Mouse (Mus musculus) thymus, postnatal 10 days (tissue): ENCODE results near the gene Slc50a1.
A peak's percentile ranks its signal among the peaks of the same experiment; 100 is the strongest.

Source experiments
- DNase-seq, 2 experiments: peaks; one replicate each; pipeline ENCODE4 v3.0.0; 2021; ENCODE audit warnings: low spot score in 2 of 2

Slc50a1 gene

GRCm38 (mm10) chr3:89262417-89262816 is 8.0 kb downstream of the Slc50a1 start:
- no peak for DNase-seq

- DNase-seq: no peak
Measured at GRCm38 (mm10) chr3:89260211-89260610, 10.2 kb downstream of the Slc50a1 start.

- no peak for DNase-seq
Measured at GRCm38 (mm10) chr3:89259076-89259475, 11.3 kb downstream of the Slc50a1 start, which contains the start of gene Dpm3. Dpm3 (plus strand) TSS chr3:89259358.

GRCm38 (mm10) chr3:89256177-89256576 is 14.2 kb downstream of the Slc50a1 start:
- no peak for DNase-seq

- no peak for DNase-seq
Measured at GRCm38 (mm10) chr3:89254994-89255393, 15.4 kb downstream of the Slc50a1 start.

GRCm38 (mm10) chr3:89251365-89251895 is 18.9 kb downstream of the Slc50a1 start:
- peak; percentile 68 to 70 for DNase-seq

GRCm38 (mm10) chr3:89250435-89251040 is 19.8 kb downstream of the Slc50a1 start:
- DNase-seq: peak in 1 of 2 experiments; percentile 63

- no peak for DNase-seq
Measured at GRCm38 (mm10) chr3:89247466-89247865, 22.9 kb downstream of the Slc50a1 start.

- DNase-seq: peak; percentile 77 to 84
Measured at GRCm38 (mm10) chr3:89246261-89247100, 23.9 kb downstream of the Slc50a1 start, which contains the start of gene Trim46. Trim46 (minus strand) TSS chr3:89246309.

GRCm38 (mm10) chr3:89245688-89246171 is 24.6 kb downstream of the Slc50a1 start, which contains the start of gene Krtcap2:
Krtcap2 (plus strand) TSS chr3:89245966.
- DNase-seq: peak; percentile 32 to 33

GRCm38 (mm10) chr3:89244982-89245687 is 25.2 kb downstream of the Slc50a1 start:
- peak; percentile 48 to 66 for DNase-seq

- peak; percentile 14 to 38 for DNase-seq
Measured at GRCm38 (mm10) chr3:89244158-89244981, 26.0 kb downstream of the Slc50a1 start.

GRCm38 (mm10) chr3:89243609-89244008 is 26.8 kb downstream of the Slc50a1 start:
- DNase-seq: peak; percentile 71 to 75

- DNase-seq: peak in 1 of 2 experiments; percentile 21
Measured at GRCm38 (mm10) chr3:89242331-89242895, 28.0 kb downstream of the Slc50a1 start.

GRCm38 (mm10) chr3:89238494-89238893 is 31.9 kb downstream of the Slc50a1 start:
- no peak for DNase-seq

- no peak for DNase-seq
Measured at GRCm38 (mm10) chr3:89237682-89238081, 32.7 kb downstream of the Slc50a1 start.

GRCm38 (mm10) chr3:89236516-89236915 is 33.9 kb downstream of the Slc50a1 start:
- no peak for DNase-seq

GRCm38 (mm10) chr3:89233562-89234110 is 36.7 kb downstream of the Slc50a1 start:
- DNase-seq: no peak

- no peak for DNase-seq
Measured at GRCm38 (mm10) chr3:89232614-89233013, 37.8 kb downstream of the Slc50a1 start.

- DNase-seq: no peak
Measured at GRCm38 (mm10) chr3:89231772-89232275, 38.5 kb downstream of the Slc50a1 start.
